Mouse (Mus musculus) CH12.LX (cell line): ENCODE data around the gene Fpgs. TPM values are rescaled to one million over a fixed set of nuclear protein-coding genes. Genes with fewer than 3 reads are reported as not detected.
A peak's percentile ranks its signal among the peaks of the same experiment; 100 is the strongest.

ENCODE experiments used
- DNase-seq: peaks from one replicate; pipeline ENCODE4 v3.0.0-alpha.2; 2013; ENCODE audit errors: extremely low read depth
- H3K27ac ChIP-seq: 2 replicates; pipeline ENCODE4 v1.5.1; 2012; ENCODE audit warnings: low read depth, mild to moderate bottlenecking, control low read depth, moderate library complexity; ENCODE audit not compliant: insufficient read depth
- H3K27me3 ChIP-seq: replicated peaks from 2 replicates; pipeline ENCODE3; 2012; ENCODE audit warnings: inconsistent platforms
- H3K36me3 ChIP-seq, 2 experiments: replicated peaks in 1 of 2; 2 replicates each; pipeline versions ENCODE3 to v1.6.1; 2012; ENCODE audit warnings: inconsistent platforms in 1 of 2, low read length in 1 of 2, mild to moderate bottlenecking in 1 of 2, mixed read lengths in 1 of 2, moderate library complexity in 1 of 2; ENCODE audit not compliant: control insufficient read depth in 1 of 2, insufficient read depth in 1 of 2
- H3K4me1 ChIP-seq, 2 experiments: 2 replicates each; pipeline ENCODE4 v1.6.1; 2012; ENCODE audit warnings: inconsistent platforms in 1 of 2, moderate library complexity in 1 of 2; ENCODE audit not compliant: insufficient read depth in 2 of 2, control insufficient read depth in 1 of 2
- H3K4me2 ChIP-seq: 2 replicates; pipeline ENCODE4 v1.6.1; 2012; ENCODE audit warnings: low read depth, mild to moderate bottlenecking, control low read depth; ENCODE audit not compliant: poor library complexity, insufficient read depth, severe bottlenecking
- H3K4me3 ChIP-seq, 3 experiments: fragments of 150-350 bp in 1 of 3; sonication (generic) in 1 of 3; replicated peaks in 1 of 3; 2 replicates each; pipeline versions ENCODE3 to v1.5.1; 2011 to 2012; ENCODE audit warnings: low read depth in 2 of 3, low read length in 2 of 3, mild to moderate bottlenecking in 2 of 3, moderate library complexity in 2 of 3, control low read depth in 1 of 3, improper control_type of control experiment in 1 of 3, inconsistent platforms in 1 of 3, mixed read lengths in 1 of 3; ENCODE audit not compliant: poor library complexity in 1 of 3
- H3K79me2 ChIP-seq: replicated peaks from 2 replicates; pipeline ENCODE4 v1.6.1; 2012; ENCODE audit warnings: mild to moderate bottlenecking, moderate library complexity; ENCODE audit not compliant: control insufficient read depth, poor library complexity, insufficient read depth, severe bottlenecking; ENCODE audit errors: extremely low read depth
- H3K9ac ChIP-seq: 2 replicates; pipeline ENCODE4 v1.6.1; 2012; ENCODE audit warnings: low read depth, mild to moderate bottlenecking, control low read depth, moderate library complexity; ENCODE audit not compliant: insufficient read depth
- H3K9me3 ChIP-seq: replicated peaks from 2 replicates; pipeline ENCODE3; 2012; ENCODE audit warnings: low read length, inconsistent platforms, mixed read lengths
- BHLHE40 ChIP-seq: IDR thresholded peaks from 2 replicates; pipeline ENCODE4 v1.6.1; 2011; ENCODE audit warnings: mild to moderate bottlenecking, low read depth, low read length, improper control_type of control experiment
- CHD1 ChIP-seq: IDR thresholded peaks from 2 replicates; pipeline ENCODE4 v1.6.1; 2012; ENCODE audit warnings: low read depth, low read length, improper control_type of control experiment, inconsistent platforms
- CHD2 ChIP-seq: IDR thresholded peaks from 2 replicates; pipeline ENCODE4 v1.6.1; 2011; ENCODE audit warnings: low read length, improper control_type of control experiment
- CTCF ChIP-seq, 2 experiments: IDR thresholded peaks in 1 of 2; conservative IDR thresholded peaks in 1 of 2; 2 replicates each; pipeline ENCODE4 v1.5.1; 2011 to 2012; ENCODE audit warnings: low read depth in 2 of 2, low read length in 2 of 2, improper control_type of control experiment in 1 of 2, inconsistent platforms in 1 of 2, mild to moderate bottlenecking in 1 of 2, moderate library complexity in 1 of 2
- E2F4 ChIP-seq: IDR thresholded peaks from 2 replicates; pipeline ENCODE4 v1.6.1; 2011; ENCODE audit warnings: low read depth, low read length, improper control_type of control experiment; ENCODE audit not compliant: insufficient replicate concordance
- ELF1 ChIP-seq: IDR thresholded peaks from 2 replicates; pipeline ENCODE4 v1.6.1; 2014; ENCODE audit warnings: low read depth, mild to moderate bottlenecking, inconsistent platforms, low read length, improper control_type of control experiment
- EP300 ChIP-seq: IDR thresholded peaks from 2 replicates; pipeline ENCODE4 v1.6.1; 2011; ENCODE audit warnings: low read length, improper control_type of control experiment
- ETS1 ChIP-seq: conservative IDR thresholded peaks from 2 replicates; pipeline ENCODE4 v1.6.1; 2012; ENCODE audit warnings: low read depth, mild to moderate bottlenecking, inconsistent platforms, low read length, improper control_type of control experiment, moderate library complexity
- GABPA ChIP-seq: IDR thresholded peaks from 2 replicates; pipeline ENCODE4 v1.6.1; 2012; ENCODE audit warnings: low read depth, low read length, improper control_type of control experiment, inconsistent platforms; ENCODE audit not compliant: insufficient replicate concordance
- HCFC1 ChIP-seq: IDR thresholded peaks from 2 replicates; pipeline ENCODE4 v1.6.1; 2012; ENCODE audit warnings: low read depth, mild to moderate bottlenecking, inconsistent platforms, low read length, improper control_type of control experiment
- IRF4 ChIP-seq: IDR thresholded peaks from 2 replicates; pipeline ENCODE4 v1.6.1; 2014; ENCODE audit warnings: low read depth, mild to moderate bottlenecking, inconsistent platforms, low read length, improper control_type of control experiment
- JUN ChIP-seq: IDR thresholded peaks from 2 replicates; pipeline ENCODE4 v1.6.1; 2011; ENCODE audit warnings: low read depth, mild to moderate bottlenecking, low read length, improper control_type of control experiment, moderate library complexity; ENCODE audit not compliant: insufficient read depth
- MAFK ChIP-seq: IDR thresholded peaks from 2 replicates; pipeline ENCODE4 v1.6.1; 2011; ENCODE audit warnings: low read length, improper control_type of control experiment; ENCODE audit not compliant: insufficient replicate concordance
- MAX ChIP-seq: IDR thresholded peaks from 2 replicates; pipeline ENCODE4 v1.6.1; 2011; ENCODE audit warnings: low read length, improper control_type of control experiment
- MAZ ChIP-seq: IDR thresholded peaks from 2 replicates; pipeline ENCODE4 v1.6.1; 2012; ENCODE audit warnings: low read depth, mild to moderate bottlenecking, inconsistent platforms, low read length, improper control_type of control experiment, moderate library complexity
- MEF2A ChIP-seq: IDR thresholded peaks from 2 replicates; pipeline ENCODE4 v1.6.1; 2014; ENCODE audit warnings: low read depth, mild to moderate bottlenecking, inconsistent platforms, low read length, improper control_type of control experiment, borderline replicate concordance
- MXI1 ChIP-seq: IDR thresholded peaks from 2 replicates; pipeline ENCODE4 v1.6.1; 2011; ENCODE audit warnings: mild to moderate bottlenecking, low read depth, low read length, improper control_type of control experiment
- MYC ChIP-seq: IDR thresholded peaks from 2 replicates; pipeline ENCODE4 v1.6.1; 2011; ENCODE audit warnings: low read depth, mild to moderate bottlenecking, improper control_type of control experiment, low read length
- NELFE ChIP-seq: IDR thresholded peaks from 2 replicates; pipeline ENCODE4 v1.6.1; 2011; ENCODE audit warnings: low read depth, low read length, improper control_type of control experiment
- NRF1 ChIP-seq: IDR thresholded peaks from 2 replicates; pipeline ENCODE4 v1.6.1; 2014; ENCODE audit warnings: low read depth, mild to moderate bottlenecking, inconsistent platforms, low read length, improper control_type of control experiment, moderate library complexity
- PAX5 ChIP-seq: IDR thresholded peaks from 2 replicates; pipeline ENCODE4 v1.6.1; 2012; ENCODE audit warnings: low read length, inconsistent platforms, mixed read lengths
- POLR2A ChIP-seq: IDR thresholded peaks from 2 replicates; pipeline ENCODE4 v1.6.1; 2011; ENCODE audit warnings: low read depth, mild to moderate bottlenecking, improper control_type of control experiment, low read length
- POLR2AphosphoS2 ChIP-seq: IDR thresholded peaks from 2 replicates; pipeline ENCODE4 v1.6.1; 2011; ENCODE audit warnings: low read depth, low read length, improper control_type of control experiment
- RAD21 ChIP-seq: IDR thresholded peaks from 2 replicates; pipeline ENCODE4 v1.6.1; 2011; ENCODE audit warnings: low read depth, mild to moderate bottlenecking, low read length, improper control_type of control experiment, moderate library complexity
- SIN3A ChIP-seq: IDR thresholded peaks from 2 replicates; pipeline ENCODE4 v1.6.1; 2012; ENCODE audit warnings: low read length, improper control_type of control experiment, inconsistent platforms
- SMC3 ChIP-seq: IDR thresholded peaks from 2 replicates; pipeline ENCODE4 v1.6.1; 2011; ENCODE audit warnings: low read depth, low read length, improper control_type of control experiment
- TBP ChIP-seq: conservative IDR thresholded peaks from 2 replicates; pipeline ENCODE4 v1.6.1; 2011; ENCODE audit warnings: low read depth, low read length, improper control_type of control experiment
- TCF12 ChIP-seq: IDR thresholded peaks from 2 replicates; pipeline ENCODE4 v1.6.1; 2014; ENCODE audit warnings: low read depth, mild to moderate bottlenecking, inconsistent platforms, low read length, improper control_type of control experiment
- UBTF ChIP-seq: IDR thresholded peaks from 2 replicates; pipeline ENCODE4 v1.6.1; 2012; ENCODE audit warnings: low read depth, mild to moderate bottlenecking, inconsistent platforms, low read length, improper control_type of control experiment, moderate library complexity
- USF1 ChIP-seq: IDR thresholded peaks from 2 replicates; pipeline ENCODE4 v1.6.1; 2014; ENCODE audit warnings: low read depth, mild to moderate bottlenecking, inconsistent platforms, low read length, improper control_type of control experiment
- ZC3H11A ChIP-seq: IDR thresholded peaks from 2 replicates; pipeline ENCODE4 v1.6.1; 2012; ENCODE audit warnings: low read depth, mild to moderate bottlenecking, inconsistent platforms, low read length, improper control_type of control experiment
- dilution Hi-C: fragments of 300-500 bp; cut with MboI; formaldehyde crosslinking; loops from 2 replicates; pipeline ENCODE4 v1.14.3; 2020; ENCODE audit warnings: low sequenced_read_pairs; ENCODE audit not compliant: extremely low pct_unique_long_range_greater_than_20kb, extremely low pct_ligation_motif_present
- in situ Hi-C: fragments of 300-500 bp; cut with MboI; formaldehyde crosslinking; loops from 3 replicates; pipeline ENCODE4 v1.14.3; 2019; ENCODE audit warnings: low sequenced_read_pairs, low pct_ligation_motif_present, low pct_unique_long_range_greater_than_20kb, mixed read lengths
- polyA plus RNA-seq: library from polyadenylated mRNA; unstranded; fragments of >175 nt; gene quantifications from 2 replicates; pipeline ENCODE4 v1.2.1, GENCODE M21; 2012; ENCODE audit warnings: low read depth; ENCODE audit not compliant: insufficient read length
- total RNA-seq, 2 experiments: library from RNA; depleted of rRNA; stranded (reverse); fragments of 300-350 nt in 1 of 2; fragments of >200 nt in 1 of 2; gene quantifications; 2 replicates each; pipeline ENCODE4 v1.2.3; 2012 to 2014

Fpgs gene
- total and polyA plus RNA-seq, 3 experiments = 31.8 to 59.2 (median 41.8) TPM

- Histone ChIP-seq H3K27ac (peak overlapping the region; percentile 90), H3K36me3 (peaks cover 14 to 39% of the 10 kb centered on the region in 2 experiments), H3K4me3 (peak overlapping the region; percentile 61 to 94 (median 84)), H3K27me3 (no peaks in the 10 kb centered on the region), H3K9me3 (peaks cover 4% of the 10 kb centered on the region), H3K4me1 (peaks cover 37 to 66% of the 10 kb centered on the region in 2 experiments), H3K4me2 (peak overlapping the region; percentile 67), H3K9ac (peak overlapping the region; percentile 90), H3K79me2 (peaks cover 27% of the 10 kb centered on the region)
- dilution Hi-C loops = no loop called here
- in situ Hi-C loops = no loop called here
- TF ChIP-seq MEF2A (no peak), MAZ (peak; percentile 40; the same call in 1 of the 2 replicates), PAX5 (no peak), RAD21 (no peak), POLR2A (0 out of 2 replicates have a peak, but pooled peaks have one; percentile 34), CHD2 (no peak), IRF4 (no peak), MAFK (no peak), CTCF (conservative IDR thresholded peaks at IDR 0.05 in 1 of 2, IDR thresholded peaks at IDR 0.05 in 1 of 2; ENCODE audit: low read depth in 2 of 2, low read length in 2 of 2) (no peak), EP300 (no peak), ELF1 (peak; percentile 33; the same call in 1 of the 2 replicates), BHLHE40 (no peak), MXI1 (no peak), NRF1 (no peak), GABPA (no peak), NELFE (no peak), ETS1 (0 out of 2 replicates have a peak, but pooled peaks have one; percentile 6), E2F4 (no peak)
- DNase-seq = peak; percentile 59
These were observed 18.1 kb upstream of the Fpgs start for GRCm38 (mm10) chr2:32722046-32722445.

- dilution Hi-C loops = no loop called here
- H3K36me3 ChIP-seq = peaks cover 10 to 29% of the 10 kb centered on the region in 2 experiments
- peak within 1 kb of the TSS; percentile 90 for H3K9ac ChIP-seq
- H3K27me3 ChIP-seq = no peaks in the 10 kb centered on the region
- H3K4me1 ChIP-seq = peaks cover 37 to 61% of the 10 kb centered on the region in 2 experiments
- in situ Hi-C loops = no loop called here
- peak within 1 kb of the TSS; percentile 90 for H3K27ac ChIP-seq
- H3K4me2 ChIP-seq = peak within 1 kb of the TSS; percentile 67
- H3K4me3 ChIP-seq = peak within 1 kb of the TSS; percentile 61 to 94 (median 84)
- peaks cover 10% of the 10 kb centered on the region for H3K9me3 ChIP-seq
- peak; percentile 73 for DNase-seq
- H3K79me2 ChIP-seq = peaks cover 27% of the 10 kb centered on the region
- no peak for TF ChIP-seq ZC3H11A
- no peak for TF ChIP-seq NRF1
- peak; percentile 73 for TF ChIP-seq TBP
- 0 out of 2 replicates have a peak, but pooled peaks have one; percentile 6 for TF ChIP-seq ELF1
- TF ChIP-seq MXI1 = peak; percentile 82
- TF ChIP-seq ETS1 = peak; percentile 80
- TF ChIP-seq MYC = peak; percentile 36; the same call in 1 of the 2 replicates
- TF ChIP-seq RAD21 = no peak
- TF ChIP-seq CHD1 = no peak
- no peak; the same call in 1 of the 2 replicates for TF ChIP-seq MAX
- no peak for TF ChIP-seq POLR2AphosphoS2
- peak; percentile 76 for TF ChIP-seq POLR2A
- peak; percentile 97 for TF ChIP-seq MAZ
- TF ChIP-seq UBTF = 0 out of 2 replicates have a peak, but pooled peaks have one; percentile 1
- no peak; the same call in 1 of the 2 replicates for TF ChIP-seq EP300
- TF ChIP-seq USF1 = no peak
- no peak for TF ChIP-seq SMC3
- TF ChIP-seq SIN3A = peak; percentile 69; the same call in 1 of the 2 replicates
- TF ChIP-seq MEF2A = peak; percentile 82; the same call in 1 of the 2 replicates
- TF ChIP-seq HCFC1 = no peak
- TF ChIP-seq JUN = no peak
- no peak; the same call in 1 of the 2 replicates for TF ChIP-seq TCF12
These were observed 16.8 kb upstream of the Fpgs start, which contains the start of gene Sh2d3c for GRCm38 (mm10) chr2:32720681-32721229. Sh2d3c (plus strand) TSS chr2:32721055.
